Mouse (Mus musculus) neural tube, embryonic 15.5 days (tissue): ENCODE data around the gene Yif1a. TPM values are rescaled to one million over a fixed set of nuclear protein-coding genes. Genes with fewer than 3 reads are reported as not detected.

Experiments
- ATAC-seq: fragments of 200-750 bp; cut with Nextera tagmentation; 2 replicates; pipeline ENCODE4 v1.8.0; 2017; ENCODE audit warnings: mild to moderate bottlenecking, moderate TSS enrichment, moderate library complexity; ENCODE audit not compliant: low FRiP score
- H3K27ac ChIP-seq: fragments of 300-500 bp; sonication (generic); replicated peaks from 2 replicates; pipeline ENCODE4 v1.5.1; 2015; ENCODE audit warnings: mild to moderate bottlenecking, inconsistent platforms
- H3K27me3 ChIP-seq: fragments of 300-500 bp; sonication (generic); replicated peaks from 2 replicates; pipeline ENCODE4 v1.6.1; 2015; ENCODE audit warnings: inconsistent platforms
- H3K36me3 ChIP-seq: fragments of 300-500 bp; sonication (generic); 2 replicates; pipeline ENCODE4 v1.6.1; 2015; ENCODE audit warnings: inconsistent platforms
- H3K4me1 ChIP-seq: fragments of 300-500 bp; sonication (generic); 2 replicates; pipeline ENCODE4 v1.6.1; 2015; ENCODE audit warnings: inconsistent platforms
- H3K4me2 ChIP-seq: fragments of 300-500 bp; sonication (generic); 2 replicates; pipeline ENCODE4 v1.6.1; 2015; ENCODE audit warnings: inconsistent platforms, mild to moderate bottlenecking, moderate library complexity
- H3K4me3 ChIP-seq: fragments of 300-500 bp; sonication (generic); replicated peaks from 2 replicates; pipeline ENCODE4 v1.5.1; 2015; ENCODE audit warnings: mild to moderate bottlenecking, inconsistent platforms
- H3K9ac ChIP-seq: fragments of 300-500 bp; sonication (generic); replicated peaks from 2 replicates; pipeline ENCODE4 v1.6.1; 2015; ENCODE audit warnings: mild to moderate bottlenecking, inconsistent platforms
- H3K9me3 ChIP-seq: fragments of 300-500 bp; sonication (generic); replicated peaks from 2 replicates; pipeline ENCODE4 v1.6.1; 2016; ENCODE audit warnings: inconsistent platforms
- WGBS: fragments of 180-500 bp; shearing (Covaris S2); methylation state at CpG from one replicate; pipeline ENCODE4 v1.1.7; 2015; ENCODE audit warnings: mixed read lengths; 5-methylcytosine and 5-hydroxymethylcytosine counted together
- polyA plus RNA-seq: library from polyadenylated mRNA; unstranded; fragments of >200 nt; fragmentation: Nextera tagmentation; extraction: Ambion mirVana; gene quantifications from 2 replicates; pipeline ENCODE4 v1.2.1, GENCODE M21; 2015

Yif1a gene
- polyA plus RNA-seq, 1 experiment from 2014 or later, result 56.8 TPM

GRCm38 (mm10) chr19:5051031-5051430 lies 37.3 kb upstream of the Yif1a start:
- no peak for ATAC-seq
- 10% methylated on average over 17 of the region's 17 CpGs for WGBS

GRCm38 (mm10) chr19:5051515-5051914 lies 36.8 kb upstream of the Yif1a start:
- Histone ChIP-seq H3K9me3 (no peaks in the 10 kb centered on the region), H3K4me1 (peaks cover 18% of the 10 kb centered on the region), H3K27ac (no peak overlapping the region), H3K4me2 (peak overlapping the region; percentile 24; the same call in 1 of the 2 replicates), H3K4me3 (no peak overlapping the region), H3K9ac (no peak overlapping the region), H3K36me3 (peaks cover 26% of the 10 kb centered on the region), H3K27me3 (peaks cover 48% of the 10 kb centered on the region)
- WGBS, result 44% methylated on average over 3 of the region's 3 CpGs
- no peak for ATAC-seq

More at GRCm38 (mm10) chr19:5051031-5051430, 37.3 kb upstream of the Yif1a start:
- H3K36me3 ChIP-seq, result peaks cover 30% of the 10 kb centered on the region
- peaks cover 48% of the 10 kb centered on the region for H3K27me3 ChIP-seq
- H3K9me3 ChIP-seq, result no peaks in the 10 kb centered on the region
- H3K4me2 ChIP-seq, result peak overlapping the region; percentile 24
- no peak overlapping the region for H3K9ac ChIP-seq
- H3K27ac ChIP-seq, result no peak overlapping the region
- no peak overlapping the region for H3K4me3 ChIP-seq
- H3K4me1 ChIP-seq, result peaks cover 13% of the 10 kb centered on the region

GRCm38 (mm10) chr19:5052166-5052822 lies 36.0 kb upstream of the Yif1a start:
- H3K4me2 ChIP-seq, result no peak overlapping the region

GRCm38 (mm10) chr19:5052853-5053252 lies 35.5 kb upstream of the Yif1a start:
- peaks cover 19% of the 10 kb centered on the region for H3K4me1 ChIP-seq

More at GRCm38 (mm10) chr19:5052166-5052822, 36.0 kb upstream of the Yif1a start:
- H3K27me3 ChIP-seq, result peaks cover 48% of the 10 kb centered on the region
- H3K9ac ChIP-seq, result no peak overlapping the region
- ATAC-seq, result no peak
- 33% methylated on average over 25 of the region's 25 CpGs for WGBS
- no peak overlapping the region for H3K4me3 ChIP-seq
- no peak overlapping the region for H3K27ac ChIP-seq
- peaks cover 19% of the 10 kb centered on the region for H3K4me1 ChIP-seq
- peaks cover 18% of the 10 kb centered on the region for H3K36me3 ChIP-seq
- H3K9me3 ChIP-seq, result no peaks in the 10 kb centered on the region

GRCm38 (mm10) chr19:5053909-5054308 lies 34.4 kb upstream of the Yif1a start:
- Histone ChIP-seq H3K27me3 (peaks cover 56% of the 10 kb centered on the region), H3K27ac (no peak overlapping the region), H3K9me3 (no peaks in the 10 kb centered on the region), H3K4me3 (no peak overlapping the region), H3K4me1 (peaks cover 21% of the 10 kb centered on the region), H3K36me3 (peaks cover 2% of the 10 kb centered on the region; the same call in 1 of the 2 replicates), H3K9ac (no peak overlapping the region), H3K4me2 (no peak overlapping the region)
- no peak for ATAC-seq
- WGBS, result 24% methylated on average over 9 of the region's 9 CpGs

More at GRCm38 (mm10) chr19:5052853-5053252, 35.5 kb upstream of the Yif1a start:
- no peak for ATAC-seq
- Histone ChIP-seq H3K27me3 (peaks cover 52% of the 10 kb centered on the region), H3K9me3 (no peaks in the 10 kb centered on the region), H3K27ac (no peak overlapping the region), H3K4me3 (no peak overlapping the region), H3K9ac (no peak overlapping the region), H3K36me3 (peaks cover 12% of the 10 kb centered on the region; the same call in 1 of the 2 replicates), H3K4me2 (no peak overlapping the region)
- 62% methylated on average over 17 of the region's 17 CpGs for WGBS

GRCm38 (mm10) chr19:5056251-5056650 lies 32.1 kb upstream of the Yif1a start:
- peaks cover 41% of the 10 kb centered on the region for H3K27me3 ChIP-seq
- no peaks in the 10 kb centered on the region for H3K36me3 ChIP-seq
- no peak overlapping the region for H3K4me3 ChIP-seq
- H3K4me2 ChIP-seq, result no peak overlapping the region
- ATAC-seq, result no peak
- H3K4me1 ChIP-seq, result peaks cover 18% of the 10 kb centered on the region
- 10% methylated on average over 6 of the region's 6 CpGs for WGBS
- H3K9ac ChIP-seq, result no peak overlapping the region
- H3K27ac ChIP-seq, result no peak overlapping the region
- no peaks in the 10 kb centered on the region for H3K9me3 ChIP-seq

GRCm38 (mm10) chr19:5057876-5058775 lies 30.2 kb upstream of the Yif1a start:
- 19% methylated on average over 16 of the region's 16 CpGs for WGBS
- H3K27ac ChIP-seq, result no peak overlapping the region
- no peak for ATAC-seq
- H3K9ac ChIP-seq, result no peak overlapping the region
- no peaks in the 10 kb centered on the region for H3K36me3 ChIP-seq
- no peak overlapping the region for H3K4me3 ChIP-seq
- H3K4me2 ChIP-seq, result no peak overlapping the region
- peaks cover 18% of the 10 kb centered on the region for H3K4me1 ChIP-seq
- H3K27me3 ChIP-seq, result peaks cover 22% of the 10 kb centered on the region
- no peaks in the 10 kb centered on the region for H3K9me3 ChIP-seq

- Histone ChIP-seq H3K27me3 (peaks cover 15% of the 10 kb centered on the region), H3K36me3 (no peaks in the 10 kb centered on the region), H3K9me3 (no peaks in the 10 kb centered on the region), H3K4me3 (no peak overlapping the region), H3K9ac (no peak overlapping the region), H3K4me2 (no peak overlapping the region), H3K4me1 (peaks cover 18% of the 10 kb centered on the region), H3K27ac (no peak overlapping the region)
- ATAC-seq, result 0 out of 2 replicates have a peak, but pooled peaks have one; percentile 5
- 23% methylated on average over 10 of the region's 10 CpGs for WGBS
Measured at GRCm38 (mm10) chr19:5058801-5059771, 29.3 kb upstream of the Yif1a start.

- Histone ChIP-seq H3K9me3 (no peaks in the 10 kb centered on the region), H3K4me3 (no peak overlapping the region), H3K9ac (no peak overlapping the region), H3K36me3 (no peaks in the 10 kb centered on the region), H3K4me2 (no peak overlapping the region), H3K4me1 (peaks cover 18% of the 10 kb centered on the region), H3K27me3 (peaks cover 13% of the 10 kb centered on the region), H3K27ac (no peak overlapping the region)
- no peak for ATAC-seq
- 38% methylated on average over 5 of the region's 5 CpGs for WGBS
Measured at GRCm38 (mm10) chr19:5060365-5061330, 27.7 kb upstream of the Yif1a start.

- H3K27me3 ChIP-seq, result peaks cover 24% of the 10 kb centered on the region
- H3K4me1 ChIP-seq, result peaks cover 13% of the 10 kb centered on the region
- no peaks in the 10 kb centered on the region for H3K36me3 ChIP-seq
- H3K4me2 ChIP-seq, result no peak overlapping the region
- no peak overlapping the region for H3K9ac ChIP-seq
- no peaks in the 10 kb centered on the region for H3K9me3 ChIP-seq
- ATAC-seq, result no peak
- H3K4me3 ChIP-seq, result no peak overlapping the region
- H3K27ac ChIP-seq, result no peak overlapping the region
- WGBS, result 90% methylated on average over 5 of the region's 5 CpGs
Measured at GRCm38 (mm10) chr19:5062041-5062440, 26.3 kb upstream of the Yif1a start.
